Mouse (Mus musculus) kidney, adult 2 months (tissue): ENCODE data around the gene Irs3.

Source experiments
- CTCF ChIP-seq: fragments of 200-500 bp; conservative IDR thresholded peaks from 2 replicates; pipeline ENCODE4 v1.5.1; 2011; ENCODE audit warnings: low read depth, mild to moderate bottlenecking, control low read depth, low read length, moderate library complexity, mixed read lengths; ENCODE audit not compliant: insufficient read depth, insufficient read length
- POLR2A ChIP-seq: fragments of 200-500 bp; IDR thresholded peaks from one replicate; pipeline ENCODE4 v1.6.1; 2011; ENCODE audit warnings: low read depth, low read length, control low read depth

- TF ChIP-seq CTCF (no peak), POLR2A (no peak)
These were observed 37.0 kb upstream of the Irs3 start for GRCm38 (mm10) chr5:137682526-137682925.
